Mouse (Mus musculus) limb, embryonic 12.5 days (tissue): ENCODE measurements around the gene 1810049J17Rik. TPM values are rescaled to one million over a fixed set of nuclear protein-coding genes. Genes with fewer than 3 reads are reported as not detected.

Experiments
- ATAC-seq: fragments of 200-750 bp; cut with Nextera tagmentation; 2 replicates; pipeline ENCODE4 v1.8.0; 2017; ENCODE audit warnings: low read depth, moderate TSS enrichment; ENCODE audit not compliant: insufficient number of reproducible peaks, insufficient read depth, low FRiP score, low TSS enrichment
- H3K27ac ChIP-seq: fragments of 300-500 bp; sonication (generic); 2 replicates; pipeline ENCODE4 v1.5.1; 2016; ENCODE audit warnings: mild to moderate bottlenecking, moderate library complexity
- H3K27me3 ChIP-seq: fragments of 300-500 bp; sonication (generic); 2 replicates; pipeline ENCODE4 v1.6.1; 2016; ENCODE audit warnings: mild to moderate bottlenecking, moderate library complexity
- H3K36me3 ChIP-seq: fragments of 300-500 bp; sonication (generic); 2 replicates; pipeline ENCODE4 v1.6.1; 2016; ENCODE audit warnings: mild to moderate bottlenecking, moderate library complexity
- H3K4me1 ChIP-seq: fragments of 300-500 bp; sonication (generic); replicated peaks from 2 replicates; pipeline ENCODE4 v1.6.1; 2016
- H3K4me2 ChIP-seq: fragments of 300-500 bp; sonication (generic); 2 replicates; pipeline ENCODE4 v1.6.1; 2016; ENCODE audit warnings: mild to moderate bottlenecking, moderate library complexity
- H3K4me3 ChIP-seq: fragments of 300-500 bp; sonication (generic); replicated peaks from 2 replicates; pipeline ENCODE4 v1.5.1; 2016; ENCODE audit warnings: mild to moderate bottlenecking
- H3K9ac ChIP-seq: fragments of 300-500 bp; sonication (generic); replicated peaks from 2 replicates; pipeline ENCODE4 v1.6.1; 2016; ENCODE audit warnings: mild to moderate bottlenecking, moderate library complexity
- H3K9me3 ChIP-seq: fragments of 300-500 bp; sonication (generic); 2 replicates; pipeline ENCODE4 v1.6.1; 2016; ENCODE audit warnings: mild to moderate bottlenecking, moderate library complexity
- WGBS: fragments of 180-500 bp; shearing (Covaris S2); methylation state at CpG from one replicate; pipeline ENCODE4 v1.1.7; 2016; 5-methylcytosine and 5-hydroxymethylcytosine counted together
- polyA plus RNA-seq: library from polyadenylated mRNA; unstranded; fragments of >200 nt; fragmentation: Nextera tagmentation; extraction: Ambion mirVana; gene quantifications from 2 replicates; pipeline ENCODE4 v1.2.1, GENCODE M21; 2016

1810049J17Rik gene
- polyA plus RNA-seq, 1 experiment from 2014 or later, result 0.94 TPM

- H3K4me3 ChIP-seq, result no peak overlapping the region
- no peaks in the 10 kb centered on the region for H3K9me3 ChIP-seq
- no peak for ATAC-seq
- 65% methylated on average over 4 of the region's 4 CpGs for WGBS
- H3K4me1 ChIP-seq, result no peaks in the 10 kb centered on the region
- H3K27ac ChIP-seq, result no peak overlapping the region
- no peak overlapping the region for H3K4me2 ChIP-seq
- no peaks in the 10 kb centered on the region for H3K27me3 ChIP-seq
- H3K36me3 ChIP-seq, result peaks cover 21% of the 10 kb centered on the region
- H3K9ac ChIP-seq, result no peak overlapping the region
Observed at GRCm38 (mm10) chr15:12274053-12274769, 47.5 kb downstream of the 1810049J17Rik start.

- Histone ChIP-seq H3K4me2 (no peak overlapping the region), H3K27ac (no peak overlapping the region), H3K36me3 (peaks cover 27% of the 10 kb centered on the region), H3K27me3 (no peaks in the 10 kb centered on the region), H3K9ac (no peak overlapping the region), H3K4me1 (no peaks in the 10 kb centered on the region), H3K4me3 (no peak overlapping the region), H3K9me3 (no peaks in the 10 kb centered on the region)
- ATAC-seq, result no peak
- 85% methylated on average over 12 of the region's 12 CpGs for WGBS
Observed at GRCm38 (mm10) chr15:12273325-12274052, 48.2 kb downstream of the 1810049J17Rik start.

Other genes with a start within 250 kb of the 1810049J17Rik start
- gene Zfr, start 204.1 kb downstream of the 1810049J17Rik start, polyA plus RNA-seq, result 113 and 121 TPM in 2 replicates
- 20.7 and 22.4 TPM in 2 replicates for gene Mtmr12, start 116.9 kb downstream of the 1810049J17Rik start, polyA plus RNA-seq
- gene Golph3, start 449 bp downstream of the 1810049J17Rik start, polyA plus RNA-seq, result 97.0 and 97.8 TPM in 2 replicates